In the genomic region with DNA sequence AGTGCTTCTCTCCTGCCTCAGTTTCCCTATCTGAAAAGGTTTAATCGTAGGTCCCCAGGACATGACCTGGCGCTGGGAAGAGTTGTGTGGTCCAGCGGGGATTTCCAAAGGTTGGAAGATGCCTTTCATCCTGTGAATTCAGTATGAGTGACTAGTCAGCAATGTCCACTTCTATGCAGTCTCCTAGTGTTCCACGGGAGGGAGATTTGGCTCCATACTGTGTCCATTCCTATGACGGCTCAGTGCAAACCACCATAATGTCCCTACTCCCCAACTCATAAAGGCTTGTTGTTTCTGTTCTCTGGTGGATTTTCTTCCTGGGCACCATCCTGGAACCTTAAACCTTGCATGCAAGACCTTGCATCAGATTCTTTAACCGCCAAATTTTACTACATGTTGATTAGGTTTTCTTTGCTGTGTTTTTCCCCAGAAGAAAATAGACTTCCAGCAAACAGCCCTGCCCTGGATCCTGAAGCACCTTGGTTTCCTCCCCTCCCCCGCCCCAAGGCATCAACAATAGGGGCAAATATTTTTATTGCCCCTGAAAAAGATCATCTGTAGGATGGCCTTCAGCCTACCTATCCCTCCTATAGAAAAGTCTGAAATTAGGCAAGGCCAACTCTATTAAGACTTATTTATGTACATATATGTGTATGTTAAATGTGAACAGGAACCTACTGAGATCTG, we compare ENCODE assay signal across 8 mouse cellular contexts. TPM values are rescaled to one million over a fixed set of nuclear protein-coding genes. Genes with fewer than 3 reads are reported as not detected.
DNase-seq lines count a peak whose midpoint lies in the region; ATAC-seq and TF ChIP-seq lines count a peak whose summit lies in the region.

No protein-coding gene starts in this region.

- TF ChIP-seq CTCF in G1E (IDR thresholded peaks at IDR 0.05; ENCODE audit: low read depth, low read length), result no peak

- H3K9me3 ChIP-seq in heart, embryonic 14.5 days (ENCODE audit: control insufficient read depth, low read length), result no peaks in the 10 kb centered on the region
- H3K9me3 ChIP-seq in G1E (replicated peaks), result no peaks in the 10 kb centered on the region
- H3K9me3 ChIP-seq in forebrain, embryonic 10.5 days, result no peaks in the 10 kb centered on the region
- no peaks in the 10 kb centered on the region for H3K9me3 ChIP-seq in liver, embryonic 15.5 days (replicated peaks)

- peak overlapping the region; percentile 92 for H3K4me2 ChIP-seq in heart, embryonic 14.5 days (ENCODE audit: low read length)
- H3K4me2 ChIP-seq in liver, embryonic 15.5 days, result peak overlapping the region; percentile 95

- H3K4me3 ChIP-seq in heart, embryonic 14.5 days (ENCODE audit: control insufficient read depth in 1 of 2, insufficient read depth in 1 of 2, low read depth in 1 of 2, low read length in 2 of 2), result peak overlapping the region; percentile 63 to 92
- H3K4me3 ChIP-seq in G1E (ENCODE audit: low read depth, low read length), result peak overlapping the region; percentile 91; the same call in 1 of the 2 replicates
- peak overlapping the region; percentile 97 for H3K4me3 ChIP-seq in forebrain, embryonic 10.5 days
- peak overlapping the region; percentile 97 for H3K4me3 ChIP-seq in liver, embryonic 15.5 days (replicated peaks)

- 25% methylated on average over 7 of the region's 7 CpGs for WGBS in heart, embryonic 14.5 days
- 31% methylated on average over 7 of the region's 7 CpGs for WGBS in forebrain, embryonic 10.5 days
- WGBS in liver, embryonic 15.5 days (ENCODE audit: insufficient replicate concordance), result 23% methylated on average over 7 of the region's 7 CpGs

- H3K36me3 ChIP-seq in heart, embryonic 14.5 days (ENCODE audit: control insufficient read depth, insufficient read depth, low read length), result peaks cover 10% of the 10 kb centered on the region; the same call in 1 of the 2 replicates
- peaks cover 20% of the 10 kb centered on the region for H3K36me3 ChIP-seq in G1E (replicated peaks)
- H3K36me3 ChIP-seq in forebrain, embryonic 10.5 days (replicated peaks), result peaks cover 17% of the 10 kb centered on the region
- H3K36me3 ChIP-seq in liver, embryonic 15.5 days (replicated peaks), result peaks cover 2% of the 10 kb centered on the region; the same call in 1 of the 2 replicates

- peak overlapping the region; percentile 82 for H3K9ac ChIP-seq in heart, embryonic 14.5 days (ENCODE audit: low read length)
- peak overlapping the region; percentile 67 for H3K9ac ChIP-seq in liver, embryonic 15.5 days

- no peak for DNase-seq in heart, postnatal 10 days
- DNase-seq in G1E (ENCODE audit: low spot score), result no peak
- DNase-seq in forebrain, embryonic 10.5 days (ENCODE audit: extremely low spot score, low spot score), result no peak
- no peak for DNase-seq in right cerebral cortex, adult 2 months (ENCODE audit: low spot score in 2 of 2)
- no peak for DNase-seq in ovary, postnatal 14 days (ENCODE audit: low spot score)
- no peak for DNase-seq in urinary bladder, postnatal 14 days (ENCODE audit: low spot score)

- H3K27ac ChIP-seq in heart, embryonic 14.5 days (replicated peaks in 1 of 2; ENCODE audit: control insufficient read depth in 1 of 2, insufficient read depth in 1 of 2, low read depth in 2 of 2, low read length in 2 of 2), result peak overlapping the region; percentile 84 to 86
- H3K27ac ChIP-seq in forebrain, embryonic 10.5 days, result peak overlapping the region; percentile 94
- H3K27ac ChIP-seq in liver, embryonic 15.5 days (replicated peaks), result peak overlapping the region; percentile 71

- H3K4me1 ChIP-seq in heart, embryonic 14.5 days (ENCODE audit: control insufficient read depth in 2 of 2, insufficient read depth in 2 of 2, low read length in 2 of 2), result peaks cover 3 to 27% of the 10 kb centered on the region in 2 experiments; a peak in 3 of 4 replicates
- peaks cover 33% of the 10 kb centered on the region for H3K4me1 ChIP-seq in G1E (ENCODE audit: insufficient read depth, low read depth, low read length)
- H3K4me1 ChIP-seq in forebrain, embryonic 10.5 days, result peaks cover 28% of the 10 kb centered on the region
- peaks cover 36% of the 10 kb centered on the region for H3K4me1 ChIP-seq in liver, embryonic 15.5 days (replicated peaks)

- ATAC-seq in heart, embryonic 14.5 days (ENCODE audit: insufficient number of reproducible peaks, insufficient read depth, low FRiP score, low read depth), result no peak
- no peak for ATAC-seq in G1E (ENCODE audit: extremely low read depth, insufficient number of reproducible peaks, low FRiP score, poor library complexity, severe bottlenecking)
- ATAC-seq in liver, embryonic 15.5 days (ENCODE audit: insufficient read depth), result no peak

- H3K27me3 ChIP-seq in heart, embryonic 14.5 days (ENCODE audit: control insufficient read depth, insufficient read depth, low read length), result no peaks in the 10 kb centered on the region
- H3K27me3 ChIP-seq in G1E (ENCODE audit: insufficient read depth, low read length), result peaks cover 5% of the 10 kb centered on the region; the same call in 1 of the 2 replicates
- H3K27me3 ChIP-seq in forebrain, embryonic 10.5 days (ENCODE audit: poor library complexity, severe bottlenecking), result no peaks in the 10 kb centered on the region
- no peaks in the 10 kb centered on the region for H3K27me3 ChIP-seq in liver, embryonic 15.5 days

- intact Hi-C loops in heart, postnatal 10 days (cut with DNase I), result no loop called here

RNA-seq across cellular contexts. Expression of a gene that starts 22.1 kb away (rescaled TPM):
- polyA plus RNA-seq in heart, embryonic 14.5 days (2014; fragmentation: Nextera tagmentation; extraction: Ambion mirVana), result 154 and 164 TPM in 2 replicates
- total RNA-seq in heart, postnatal 10 days (2021), result 100 to 1,000 TPM; 135 to 138 TPM
- total RNA-seq in G1E (2014; fragmentation: Nextera tagmentation), result 102 and 116 TPM in 2 replicates
- total RNA-seq in G1E (2017), result 64.8 and 72.8 TPM in 2 replicates
- polyA plus RNA-seq in G1E (2012), result 19.6 and 23.4 TPM in 2 replicates
- polyA plus RNA-seq in forebrain, embryonic 10.5 days (2016; fragmentation: Nextera tagmentation; extraction: Ambion mirVana), result 156 and 166 TPM in 2 replicates
- polyA plus RNA-seq in liver, embryonic 15.5 days (2015; fragmentation: Nextera tagmentation; extraction: Ambion mirVana), result 44.7 and 51.2 TPM in 2 replicates

RNA-seq across cellular contexts. Expression of a gene that starts 49.1 kb away (rescaled TPM):
- polyA plus RNA-seq in heart, embryonic 14.5 days (2014; fragmentation: Nextera tagmentation; extraction: Ambion mirVana), result 33.8 and 37.0 TPM in 2 replicates
- 10 to 100 TPM; 10.2 to 10.4 TPM for total RNA-seq in heart, postnatal 10 days (2021)
- total RNA-seq in G1E (2014; fragmentation: Nextera tagmentation) (not detected in 2 replicates), G1E (2017) (0.41 TPM in 1 of 2 replicates, not detected in the other)
- polyA plus RNA-seq in G1E (2012), result not detected in 2 replicates
- polyA plus RNA-seq in forebrain, embryonic 10.5 days (2016; fragmentation: Nextera tagmentation; extraction: Ambion mirVana), result 50.9 and 55.3 TPM in 2 replicates
- polyA plus RNA-seq in liver, embryonic 15.5 days (2015; fragmentation: Nextera tagmentation; extraction: Ambion mirVana), result 3.7 and 4.9 TPM in 2 replicates
